Mouse (Mus musculus): Measurements from ENCODE around the gene Man2a2. TPM values are rescaled to one million over a fixed set of nuclear protein-coding genes. Genes with fewer than 3 reads are reported as not detected.
"Not testable (repeated sequence)": the region's sequence is repeated elsewhere in the genome, so short reads cannot be mapped to it uniquely, and the experiment has no call there.

Man2a2 gene
- polyA plus RNA-seq, 1 experiment from 2014 or later = 19.5 TPM

DNA sequence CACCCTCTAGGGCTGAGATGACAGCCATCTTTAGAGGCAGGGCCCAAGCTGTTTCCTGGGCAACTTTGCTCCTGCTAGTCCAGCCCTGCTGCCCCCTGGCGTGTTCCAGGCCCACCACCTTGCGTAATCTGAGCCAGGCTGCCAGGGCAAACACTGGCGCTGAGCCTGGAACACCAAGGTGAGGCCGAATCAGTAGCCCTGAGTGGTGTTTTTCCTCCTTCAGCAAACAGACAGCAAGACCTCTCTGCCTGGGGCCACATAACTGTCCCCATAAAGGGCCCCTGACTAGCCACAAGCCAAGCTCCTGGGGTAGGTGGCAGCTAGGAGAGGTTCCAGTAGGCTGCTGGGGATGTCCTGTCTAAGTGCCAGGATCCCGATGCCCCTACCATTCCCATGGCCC lies 28.9 kb upstream of the Man2a2 start:
- Histone ChIP-seq H3K4me2 (ENCODE audit: low read length) (peak overlapping the region; percentile 72), H3K36me3 (ENCODE audit: control insufficient read depth, insufficient read depth, low read length) (peaks cover 34% of the 10 kb centered on the region), H3K4me3 (ENCODE audit: control insufficient read depth in 1 of 2, insufficient read depth in 1 of 2, low read depth in 1 of 2, low read length in 2 of 2) (no peak overlapping the region; a peak in 1 of 4 replicates), H3K9ac (ENCODE audit: low read length) (peak overlapping the region; percentile 98), H3K27ac (replicated peaks in 1 of 2; ENCODE audit: control insufficient read depth in 1 of 2, insufficient read depth in 1 of 2, low read depth in 2 of 2, low read length in 2 of 2) (peak overlapping the region in 1 of 2 experiments; percentile 37; a peak in 1 of 4 replicates), H3K9me3 (ENCODE audit: control insufficient read depth, low read length) (no peaks in the 10 kb centered on the region), H3K4me1 (ENCODE audit: control insufficient read depth in 2 of 2, insufficient read depth in 2 of 2, low read length in 2 of 2) (peaks cover 21 to 51% of the 10 kb centered on the region in 2 experiments), H3K27me3 (ENCODE audit: control insufficient read depth, insufficient read depth, low read length) (no peaks in the 10 kb centered on the region)
- 48% methylated on average over 5 of the region's 5 CpGs for WGBS
- ATAC-seq (ENCODE audit: insufficient number of reproducible peaks, insufficient read depth, low FRiP score, low read depth) = no peak

- H3K27ac ChIP-seq (replicated peaks in 1 of 2; ENCODE audit: control insufficient read depth in 1 of 2, insufficient read depth in 1 of 2, low read depth in 2 of 2, low read length in 2 of 2) = no peak overlapping the region
- peaks cover 44% of the 10 kb centered on the region for H3K36me3 ChIP-seq (ENCODE audit: control insufficient read depth, insufficient read depth, low read length)
- no peaks in the 10 kb centered on the region for H3K9me3 ChIP-seq (ENCODE audit: control insufficient read depth, low read length)
- H3K4me3 ChIP-seq (ENCODE audit: control insufficient read depth in 1 of 2, insufficient read depth in 1 of 2, low read depth in 1 of 2, low read length in 2 of 2) = no peak overlapping the region
- WGBS = 73% methylated on average over 9 of the region's 9 CpGs
- no peak overlapping the region for H3K9ac ChIP-seq (ENCODE audit: low read length)
- peaks cover 18 to 41% of the 10 kb centered on the region in 2 experiments for H3K4me1 ChIP-seq (ENCODE audit: control insufficient read depth in 2 of 2, insufficient read depth in 2 of 2, low read length in 2 of 2)
- no peaks in the 10 kb centered on the region for H3K27me3 ChIP-seq (ENCODE audit: control insufficient read depth, insufficient read depth, low read length)
- ATAC-seq (ENCODE audit: insufficient number of reproducible peaks, insufficient read depth, low FRiP score, low read depth) = no peak
- H3K4me2 ChIP-seq (ENCODE audit: low read length) = no peak overlapping the region
These were observed 27.7 kb upstream of the Man2a2 start for GRCm38 (mm10) chr7:80398654-80399444.

- Histone ChIP-seq H3K4me3 (ENCODE audit: control insufficient read depth in 1 of 2, insufficient read depth in 1 of 2, low read depth in 1 of 2, low read length in 2 of 2) (no peak overlapping the region), H3K9me3 (ENCODE audit: control insufficient read depth, low read length) (no peaks in the 10 kb centered on the region), H3K36me3 (ENCODE audit: control insufficient read depth, insufficient read depth, low read length) (peaks cover 52% of the 10 kb centered on the region), H3K27ac (replicated peaks in 1 of 2; ENCODE audit: control insufficient read depth in 1 of 2, insufficient read depth in 1 of 2, low read depth in 2 of 2, low read length in 2 of 2) (no peak overlapping the region), H3K4me1 (ENCODE audit: control insufficient read depth in 2 of 2, insufficient read depth in 2 of 2, low read length in 2 of 2) (peaks cover 15 to 32% of the 10 kb centered on the region in 2 experiments), H3K4me2 (ENCODE audit: low read length) (no peak overlapping the region), H3K9ac (ENCODE audit: low read length) (no peak overlapping the region), H3K27me3 (ENCODE audit: control insufficient read depth, insufficient read depth, low read length) (no peaks in the 10 kb centered on the region)
- WGBS = 95% methylated on average over 9 of the region's 9 CpGs
- ATAC-seq (ENCODE audit: insufficient number of reproducible peaks, insufficient read depth, low FRiP score, low read depth) = no peak
These were observed 26.8 kb upstream of the Man2a2 start for GRCm38 (mm10) chr7:80397986-80398385.

- H3K9ac ChIP-seq (ENCODE audit: low read length); H3K4me3 ChIP-seq (ENCODE audit: control insufficient read depth in 1 of 2, insufficient read depth in 1 of 2, low read depth in 1 of 2, low read length in 2 of 2); ATAC-seq (ENCODE audit: insufficient number of reproducible peaks, insufficient read depth, low FRiP score, low read depth); H3K27me3 ChIP-seq (ENCODE audit: control insufficient read depth, insufficient read depth, low read length); H3K27ac ChIP-seq (replicated peaks in 1 of 2; ENCODE audit: control insufficient read depth in 1 of 2, insufficient read depth in 1 of 2, low read depth in 2 of 2, low read length in 2 of 2); H3K4me2 ChIP-seq (ENCODE audit: low read length); H3K9me3 ChIP-seq (ENCODE audit: control insufficient read depth, low read length): not testable (repeated sequence)
- H3K4me1 ChIP-seq (ENCODE audit: control insufficient read depth in 2 of 2, insufficient read depth in 2 of 2, low read length in 2 of 2) = peaks cover 15 to 31% of the 10 kb centered on the region in 2 experiments
- WGBS = 86% methylated on average over 4 of the region's 4 CpGs
- H3K36me3 ChIP-seq (ENCODE audit: control insufficient read depth, insufficient read depth, low read length) = peaks cover 68% of the 10 kb centered on the region
These were observed 25.3 kb upstream of the Man2a2 start for GRCm38 (mm10) chr7:80396427-80396826.

GRCm38 (mm10) chr7:80394600-80394999 lies 23.4 kb upstream of the Man2a2 start:
- no peaks in the 10 kb centered on the region for H3K27me3 ChIP-seq (ENCODE audit: control insufficient read depth, insufficient read depth, low read length)
- 78% methylated on average over 4 of the region's 4 CpGs for WGBS
- no peak for ATAC-seq (ENCODE audit: insufficient number of reproducible peaks, insufficient read depth, low FRiP score, low read depth)
- H3K9me3 ChIP-seq (ENCODE audit: control insufficient read depth, low read length) = no peaks in the 10 kb centered on the region
- no peak overlapping the region for H3K4me3 ChIP-seq (ENCODE audit: control insufficient read depth in 1 of 2, insufficient read depth in 1 of 2, low read depth in 1 of 2, low read length in 2 of 2)
- H3K9ac ChIP-seq (ENCODE audit: low read length) = no peak overlapping the region
- H3K27ac ChIP-seq (replicated peaks in 1 of 2; ENCODE audit: control insufficient read depth in 1 of 2, insufficient read depth in 1 of 2, low read depth in 2 of 2, low read length in 2 of 2) = no peak overlapping the region
- peaks cover 0 to 13% of the 10 kb centered on the region in 2 experiments; a peak in 1 of 4 replicates for H3K4me1 ChIP-seq (ENCODE audit: control insufficient read depth in 2 of 2, insufficient read depth in 2 of 2, low read length in 2 of 2)
- peaks cover 85% of the 10 kb centered on the region for H3K36me3 ChIP-seq (ENCODE audit: control insufficient read depth, insufficient read depth, low read length)
- no peak overlapping the region for H3K4me2 ChIP-seq (ENCODE audit: low read length)

DNA sequence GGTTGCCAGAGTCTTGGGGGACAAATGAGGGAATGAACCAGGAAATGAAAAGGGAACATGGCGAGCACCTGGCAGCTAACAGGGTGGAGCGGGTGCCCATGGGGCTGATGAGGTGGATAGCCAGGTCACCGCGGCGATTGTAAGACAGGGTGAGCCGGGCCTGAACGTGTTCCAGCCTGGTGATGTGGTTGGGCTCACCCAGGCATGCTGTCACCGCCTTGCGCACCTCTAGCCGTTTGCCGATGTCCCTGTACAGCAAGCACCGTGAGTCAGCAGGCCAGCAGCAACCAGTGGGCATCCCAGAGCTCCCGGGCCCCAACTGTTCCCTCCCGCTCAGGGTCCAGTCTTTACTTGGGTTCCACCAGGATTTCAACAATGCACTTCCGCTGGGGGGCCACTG lies 20.9 kb upstream of the Man2a2 start:
- H3K36me3 ChIP-seq (ENCODE audit: control insufficient read depth, insufficient read depth, low read length) = peaks cover 71% of the 10 kb centered on the region
- H3K9ac ChIP-seq (ENCODE audit: low read length) = no peak overlapping the region
- peaks cover 5 to 12% of the 10 kb centered on the region in 2 experiments; a peak in 3 of 4 replicates for H3K4me1 ChIP-seq (ENCODE audit: control insufficient read depth in 2 of 2, insufficient read depth in 2 of 2, low read length in 2 of 2)
- H3K9me3 ChIP-seq (ENCODE audit: control insufficient read depth, low read length) = no peaks in the 10 kb centered on the region
- H3K27me3 ChIP-seq (ENCODE audit: control insufficient read depth, insufficient read depth, low read length) = no peaks in the 10 kb centered on the region
- 84% methylated on average over 15 of the region's 15 CpGs for WGBS
- no peak overlapping the region for H3K4me2 ChIP-seq (ENCODE audit: low read length)
- ATAC-seq (ENCODE audit: insufficient number of reproducible peaks, insufficient read depth, low FRiP score, low read depth) = no peak
- no peak overlapping the region for H3K4me3 ChIP-seq (ENCODE audit: control insufficient read depth in 1 of 2, insufficient read depth in 1 of 2, low read depth in 1 of 2, low read length in 2 of 2)
- H3K27ac ChIP-seq (replicated peaks in 1 of 2; ENCODE audit: control insufficient read depth in 1 of 2, insufficient read depth in 1 of 2, low read depth in 2 of 2, low read length in 2 of 2) = no peak overlapping the region

GRCm38 (mm10) chr7:80387633-80388543 lies 16.7 kb upstream of the Man2a2 start, which contains the start of gene Fes:
TSS of gene Fes (minus strand) at chr7:80387946.
- Histone ChIP-seq H3K4me3 (ENCODE audit: control insufficient read depth in 1 of 2, insufficient read depth in 1 of 2, low read depth in 1 of 2, low read length in 2 of 2) (peak within 1 kb of the TSS; percentile 41 to 44), H3K27ac (replicated peaks in 1 of 2; ENCODE audit: control insufficient read depth in 1 of 2, insufficient read depth in 1 of 2, low read depth in 2 of 2, low read length in 2 of 2) (peak within 1 kb of the TSS; percentile 57 to 80), H3K27me3 (ENCODE audit: control insufficient read depth, insufficient read depth, low read length) (no peaks in the 10 kb centered on the region), H3K9me3 (ENCODE audit: control insufficient read depth, low read length) (no peaks in the 10 kb centered on the region), H3K36me3 (ENCODE audit: control insufficient read depth, insufficient read depth, low read length) (peaks cover 39% of the 10 kb centered on the region), H3K4me1 (ENCODE audit: control insufficient read depth in 2 of 2, insufficient read depth in 2 of 2, low read length in 2 of 2) (peaks cover 5 to 21% of the 10 kb centered on the region in 2 experiments; a peak in 3 of 4 replicates), H3K4me2 (ENCODE audit: low read length) (peak within 1 kb of the TSS; percentile 73), H3K9ac (ENCODE audit: low read length) (peak within 1 kb of the TSS; percentile 75)
- peak; percentile 51 for ATAC-seq (ENCODE audit: insufficient number of reproducible peaks, insufficient read depth, low FRiP score, low read depth)
- WGBS = 11% methylated on average over 33 of the region's 33 CpGs

Data from heart, embryonic 14.5 days (tissue).